Mouse (Mus musculus): ENCODE data around the gene Platr17.

DNA sequence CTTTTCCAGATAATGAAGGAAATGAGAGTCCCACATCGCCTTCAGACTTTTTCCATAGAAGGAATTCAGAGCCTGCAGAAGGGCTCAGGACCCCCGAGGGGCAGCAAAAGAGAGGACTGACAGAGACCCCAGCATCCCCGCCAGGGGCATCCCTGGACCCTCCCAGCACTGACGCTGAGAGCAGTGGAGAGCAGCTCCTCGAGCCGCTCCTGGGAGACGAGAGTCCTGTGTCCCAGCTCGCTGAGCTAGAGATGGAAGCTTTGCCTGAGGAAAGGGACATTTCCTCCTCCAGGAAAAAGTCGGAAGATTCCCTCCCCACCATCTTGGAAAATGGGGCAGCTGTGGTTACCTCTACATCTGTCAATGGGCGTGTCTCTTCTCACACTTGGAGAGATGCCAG, 8.3 kb downstream of the Platr17 start:
- TF ChIP-seq EP300 (IDR thresholded peaks at IDR 0.05; ENCODE audit: low read length) = no peak
- no peak for TF ChIP-seq USF1 (IDR thresholded peaks at IDR 0.05; ENCODE audit: low read depth, low read length)
- no peak for TF ChIP-seq POLR2A (IDR thresholded peaks at IDR 0.05; ENCODE audit: low read depth, low read length)
- no peak for TF ChIP-seq TCF12 (IDR thresholded peaks at IDR 0.05; ENCODE audit: low read depth, low read length)
- no peak for TF ChIP-seq MXI1 (IDR thresholded peaks at IDR 0.05; ENCODE audit: low read depth, low read length)
- TF ChIP-seq CTCF (conservative IDR thresholded peaks at IDR 0.05 in 1 of 2, IDR thresholded peaks at IDR 0.05 in 1 of 2; ENCODE audit: low read depth in 2 of 2, low read length in 2 of 2) = no peak
- no peak for TF ChIP-seq SMC3 (IDR thresholded peaks at IDR 0.05; ENCODE audit: low read depth, low read length)
- TF ChIP-seq ZMIZ1 (IDR thresholded peaks at IDR 0.05; ENCODE audit: low read depth, low read length) = no peak
- TF ChIP-seq RAD21 (IDR thresholded peaks at IDR 0.05; ENCODE audit: low read depth, low read length) = no peak
- no peak for TF ChIP-seq JUND (conservative IDR thresholded peaks at IDR 0.05; ENCODE audit: low read depth, low read length)

Measured in CH12.LX (cell line).